Mouse (Mus musculus) NIH3T3 (cell line): ENCODE data around the gene Tnfrsf8.
"Not testable (repeated sequence)": the region's sequence is repeated elsewhere in the genome, so short reads cannot be mapped to it uniquely, and the experiment has no call there.

Experiments
- DNase-seq: peaks from one replicate; pipeline ENCODE4 v3.0.0-alpha.2; 2012; ENCODE audit warnings: low read depth

The Tnfrsf8 gene

DNA sequence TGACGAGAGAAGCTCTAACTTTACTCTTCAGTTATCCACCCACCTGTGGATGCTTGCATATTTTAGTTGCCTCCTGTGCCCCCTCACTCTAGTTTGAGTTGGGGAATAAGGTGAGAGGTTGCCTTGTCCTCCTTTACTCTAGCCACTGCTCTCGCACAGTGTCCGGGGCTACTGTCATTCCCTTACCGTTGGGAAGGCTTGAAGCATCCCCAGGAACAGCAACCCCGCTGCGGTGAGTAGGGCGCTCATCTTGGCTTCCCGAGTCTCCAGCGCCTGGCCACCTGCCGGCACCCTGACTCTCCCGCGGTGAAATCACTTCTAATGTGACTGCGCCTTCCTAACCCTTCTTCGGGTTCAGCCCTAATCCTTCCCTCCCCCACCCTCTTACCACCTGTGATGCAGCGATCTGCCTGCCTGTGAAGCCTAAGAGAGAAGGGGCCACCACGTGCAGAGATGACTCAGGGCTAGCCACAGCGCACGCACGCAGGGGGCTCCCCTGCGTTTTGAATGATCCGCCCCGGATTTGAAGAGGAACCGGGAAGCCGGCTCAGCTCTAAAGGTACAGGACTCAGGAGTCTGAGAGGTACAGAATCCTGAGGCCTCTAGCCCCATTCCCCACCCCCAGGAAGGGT, at the start of gene Tnfrsf8:
Tnfrsf8 (minus strand) TSS at position 329 of the 632 bp plus-strand sequence.
- DNase-seq = no peak

DNA sequence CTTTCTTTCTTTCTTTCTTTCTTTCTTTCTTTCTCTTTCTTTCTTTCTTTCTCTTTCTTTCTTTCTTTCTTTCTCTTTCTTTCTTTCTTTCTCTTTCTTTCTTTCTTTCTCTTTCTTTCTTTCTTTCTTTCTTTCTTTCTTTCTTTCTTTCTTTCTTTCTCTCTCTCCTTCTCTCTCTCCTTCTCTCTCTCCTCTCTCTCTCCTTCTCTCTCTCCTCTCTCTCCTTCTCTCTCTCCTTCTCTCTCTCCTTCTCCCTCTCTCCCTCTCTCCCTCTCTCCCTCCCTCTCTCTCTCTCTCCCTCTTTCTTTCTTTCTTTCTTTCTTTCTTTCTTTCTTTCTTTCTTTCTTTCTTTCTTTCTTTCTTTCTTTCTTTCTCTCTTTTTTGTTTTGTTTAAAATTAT, 46.7 kb upstream of the Tnfrsf8 start:
- DNase-seq = not testable (repeated sequence)

DNA sequence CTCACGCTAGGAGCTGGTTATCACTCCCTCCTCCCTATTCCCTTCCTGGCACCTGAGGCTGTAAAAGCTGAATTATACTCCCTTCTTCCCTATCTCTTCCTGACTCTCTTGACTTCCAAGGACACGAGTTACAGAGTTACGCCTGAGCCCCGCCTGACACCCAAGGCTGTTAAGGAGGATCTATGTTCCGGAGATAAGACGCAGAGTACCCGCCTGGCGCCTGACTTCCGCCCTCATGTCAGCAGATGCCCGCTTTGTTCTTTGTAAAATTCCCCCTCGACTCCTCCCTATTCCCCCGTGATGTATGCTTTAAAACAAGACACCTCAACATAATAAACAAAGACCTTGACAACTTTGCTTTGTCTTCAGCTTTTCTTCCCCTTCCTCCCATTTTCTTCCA, 46.1 kb upstream of the Tnfrsf8 start:
- DNase-seq = no peak

DNA sequence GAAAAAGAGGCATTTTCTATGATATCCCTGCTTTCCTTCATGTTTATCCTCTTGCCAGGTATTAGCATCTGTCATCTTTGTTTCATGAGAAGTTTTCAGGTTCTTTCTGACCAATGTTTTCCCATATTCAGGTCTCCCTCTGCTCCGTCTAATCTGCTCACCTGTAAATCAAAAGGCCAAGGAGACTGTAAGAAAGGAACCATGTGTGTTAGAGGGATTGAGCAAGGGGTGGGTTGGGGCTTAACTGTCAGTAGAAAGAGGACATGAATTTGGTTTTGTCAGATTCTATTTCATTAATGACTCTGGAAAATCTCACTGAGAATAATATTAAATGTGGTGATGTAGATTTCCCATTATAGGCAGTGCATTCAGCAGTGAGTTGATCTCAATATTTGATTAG, 45.6 kb upstream of the Tnfrsf8 start:
- DNase-seq = no peak

DNA sequence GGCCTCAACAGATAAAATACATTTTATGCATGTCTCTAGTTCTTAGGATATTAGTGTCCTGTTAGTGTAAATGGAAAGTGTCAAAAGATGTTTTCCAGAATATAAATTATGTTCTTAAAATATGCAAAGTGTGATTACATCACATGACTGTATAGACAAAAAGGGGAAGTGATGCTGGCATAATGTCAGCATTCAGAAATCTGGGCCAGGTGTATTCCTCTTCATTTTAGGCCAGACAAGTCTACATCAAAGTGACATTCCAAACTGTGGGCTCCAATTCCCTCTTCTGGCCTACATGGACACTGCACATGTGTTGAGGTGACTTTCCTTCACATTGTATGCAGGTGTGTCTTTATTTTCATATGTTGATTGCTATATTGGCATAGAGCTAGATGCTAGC, 41.3 kb upstream of the Tnfrsf8 start:
- DNase-seq = no peak

DNA sequence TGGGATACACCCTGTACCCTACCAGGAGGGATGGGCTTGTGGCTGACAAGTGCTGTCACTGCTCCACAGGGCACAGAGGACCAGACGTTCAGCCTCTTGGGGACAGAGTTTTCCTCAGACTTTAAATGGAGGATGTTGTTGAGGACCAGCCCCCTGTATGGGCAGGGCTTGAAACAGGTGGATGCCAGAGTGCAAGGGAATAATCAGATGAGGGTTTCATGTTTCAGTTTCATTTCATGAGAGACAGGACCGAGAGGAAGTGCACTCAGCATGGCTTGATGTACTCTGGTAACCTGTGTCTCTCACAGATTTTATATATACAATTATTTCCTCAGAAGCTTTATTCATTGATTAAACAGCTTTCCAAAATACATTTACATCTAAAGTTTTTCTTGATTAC, 38.9 kb upstream of the Tnfrsf8 start:
- no peak for DNase-seq

DNA sequence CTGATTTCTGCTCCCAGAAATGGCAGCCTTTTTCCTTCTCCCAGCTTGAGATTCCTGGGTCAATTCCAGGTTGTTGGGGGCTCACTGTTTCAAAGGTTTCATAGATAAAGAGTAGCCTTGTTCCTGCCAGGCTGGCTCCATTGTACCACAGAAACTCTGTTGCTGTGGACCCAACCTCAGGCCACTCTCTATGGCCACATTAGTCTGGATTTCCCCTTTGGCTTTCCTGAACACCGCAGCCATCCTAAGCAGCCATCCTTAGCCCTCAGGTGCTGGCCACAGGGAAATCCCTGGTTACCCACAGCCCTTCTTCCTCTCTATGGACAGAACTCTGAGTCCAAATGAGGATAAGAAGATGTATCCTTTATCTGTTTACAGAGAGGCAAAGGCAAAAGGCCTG, 30.0 kb upstream of the Tnfrsf8 start:
- DNase-seq = no peak

DNA sequence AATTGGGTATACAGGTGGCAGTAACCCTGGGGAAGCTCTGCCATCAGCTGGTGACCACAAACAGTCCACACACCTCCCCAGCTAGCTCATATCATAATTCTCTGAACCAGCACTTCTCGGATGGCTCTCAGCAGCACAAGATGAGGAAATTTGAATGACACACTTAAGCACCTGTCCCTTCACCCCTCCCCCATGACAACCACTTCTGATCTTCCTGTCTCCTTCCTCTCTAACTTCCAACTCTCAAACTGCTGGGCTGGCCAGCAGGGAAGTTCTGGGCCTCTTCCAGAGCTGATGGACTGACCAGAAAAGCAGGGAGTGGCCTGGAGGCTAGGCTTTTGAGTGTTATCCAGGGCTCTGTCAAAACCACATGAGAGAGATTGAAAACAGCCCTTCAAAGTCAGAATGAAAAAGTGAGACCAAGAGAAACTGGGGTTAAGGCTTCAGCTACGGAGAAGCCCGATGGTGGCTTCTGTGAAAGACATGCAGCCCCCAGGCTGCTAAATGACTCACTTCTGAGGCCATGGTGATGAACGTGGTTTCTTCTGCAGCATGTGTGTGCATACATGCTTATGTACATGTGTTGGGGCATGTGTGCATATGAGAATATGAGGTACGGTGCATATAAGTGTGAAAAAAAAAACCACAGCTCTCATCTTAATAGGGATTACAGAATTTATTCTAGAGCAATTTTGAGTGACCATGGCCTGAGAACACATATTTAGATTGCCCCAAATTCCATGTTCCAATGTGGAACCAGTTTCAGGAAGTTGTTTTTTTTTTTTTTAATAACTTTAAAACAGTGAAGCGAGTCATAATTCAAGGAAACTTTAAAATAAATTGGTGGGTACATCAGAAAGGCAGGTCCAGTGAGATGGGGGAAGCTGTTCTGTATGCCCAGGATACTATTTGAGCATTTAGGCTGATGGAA, 27.2 kb upstream of the Tnfrsf8 start:
- no peak for DNase-seq

DNA sequence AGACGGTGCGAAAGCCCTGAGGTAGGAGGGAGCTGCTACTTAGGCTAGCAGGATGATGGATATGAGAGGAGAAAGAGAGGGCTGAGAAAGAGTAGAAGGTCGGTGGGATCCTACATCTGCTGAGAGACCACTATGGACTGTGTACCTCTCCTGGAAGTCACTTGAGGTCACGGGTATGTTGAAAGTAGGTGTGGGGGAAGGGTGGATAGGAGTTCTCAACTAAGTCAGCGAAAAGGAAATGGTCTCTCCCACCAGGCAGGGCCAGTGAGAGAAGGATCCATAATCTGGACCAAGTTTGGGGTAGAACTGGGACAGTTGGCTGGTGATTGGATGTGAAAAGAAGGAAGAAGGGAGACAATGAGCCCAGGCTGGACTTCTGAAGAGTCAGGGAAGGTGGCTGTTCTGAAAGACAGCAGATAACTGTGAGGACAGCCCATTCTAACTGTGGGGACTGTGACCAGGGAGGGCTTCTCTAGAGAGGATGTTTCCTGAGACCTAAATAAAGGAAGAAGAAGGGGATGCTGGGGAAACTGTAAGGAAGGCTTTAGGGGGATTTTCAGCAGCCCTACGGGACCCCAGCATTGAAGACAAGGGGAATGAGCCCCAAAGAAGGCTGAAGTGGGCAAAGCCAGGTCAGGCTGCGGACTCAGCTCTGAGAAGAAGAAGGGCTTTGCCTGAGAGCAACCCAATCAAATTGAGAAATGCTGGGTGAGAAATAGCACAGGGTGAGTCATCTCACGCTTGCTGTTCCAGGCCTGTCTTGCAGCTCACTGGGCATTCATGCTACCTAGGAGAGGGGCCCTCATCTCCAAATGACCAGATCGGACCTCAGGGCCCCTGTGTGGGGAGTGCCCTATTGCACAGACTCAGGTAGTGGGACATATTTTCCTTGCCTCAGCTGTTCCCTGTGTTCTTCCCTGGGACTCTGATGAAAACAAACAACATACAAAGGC, 23.2 kb upstream of the Tnfrsf8 start:
- peak; percentile 26 for DNase-seq

DNA sequence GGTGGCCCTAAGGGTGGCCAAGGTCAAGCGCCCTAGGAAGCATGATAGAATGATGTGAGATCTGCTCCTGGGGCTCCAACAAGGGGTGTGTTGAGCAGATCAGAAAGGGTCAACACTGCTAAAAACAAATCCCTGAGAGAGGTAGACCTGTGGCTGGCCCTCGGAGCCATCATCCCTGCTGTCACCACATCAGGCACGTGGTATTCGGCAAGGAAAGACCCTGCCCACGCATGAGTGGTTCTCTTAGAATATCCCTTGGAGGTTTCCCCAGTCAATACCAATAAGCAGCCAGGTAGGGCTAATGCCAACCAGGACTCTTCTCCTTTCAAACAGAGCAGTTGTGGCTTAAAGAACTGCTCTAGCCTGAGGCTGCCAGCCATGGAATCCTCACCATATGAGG, 21.6 kb upstream of the Tnfrsf8 start:
- no peak for DNase-seq

DNA sequence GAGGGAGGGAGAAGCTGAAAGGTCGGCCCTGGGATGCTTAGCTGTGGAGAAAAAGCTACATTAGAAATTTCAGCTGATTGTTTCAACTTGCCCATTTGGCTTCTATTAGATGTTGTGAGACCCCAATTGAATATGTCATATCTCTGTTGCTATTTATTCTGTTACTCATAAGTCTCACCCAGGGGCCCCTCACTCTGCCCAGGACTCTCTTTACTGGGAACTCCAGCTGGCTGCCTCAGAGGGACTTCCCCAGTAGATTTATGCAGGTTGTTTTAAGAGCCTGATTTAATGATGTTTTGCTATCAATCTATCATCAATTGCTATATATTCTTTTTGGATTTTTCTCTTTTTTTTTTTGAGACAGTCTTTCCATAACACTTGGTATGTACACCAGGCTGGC, 21.1 kb upstream of the Tnfrsf8 start:
- DNase-seq = no peak

DNA sequence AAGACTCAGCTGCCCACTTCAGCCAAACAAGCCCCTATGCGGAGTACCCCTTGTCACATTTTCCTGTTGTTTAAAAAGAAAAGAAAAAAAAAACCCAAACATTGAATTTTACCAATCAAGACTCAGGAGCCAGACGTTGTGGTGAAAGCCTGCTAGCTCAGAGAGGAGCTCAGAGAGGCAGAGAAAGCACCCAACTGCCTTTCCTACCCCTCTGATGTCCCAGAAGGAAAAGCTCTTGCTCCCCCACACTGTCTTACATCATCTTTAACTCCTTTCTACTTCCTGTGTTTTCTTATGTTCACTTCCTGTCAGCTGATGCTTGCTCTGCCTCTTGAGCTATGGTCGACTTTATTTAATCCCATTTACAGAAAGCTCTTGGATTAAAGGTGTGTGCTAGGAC, 8.7 kb upstream of the Tnfrsf8 start:
- no peak for DNase-seq

DNA sequence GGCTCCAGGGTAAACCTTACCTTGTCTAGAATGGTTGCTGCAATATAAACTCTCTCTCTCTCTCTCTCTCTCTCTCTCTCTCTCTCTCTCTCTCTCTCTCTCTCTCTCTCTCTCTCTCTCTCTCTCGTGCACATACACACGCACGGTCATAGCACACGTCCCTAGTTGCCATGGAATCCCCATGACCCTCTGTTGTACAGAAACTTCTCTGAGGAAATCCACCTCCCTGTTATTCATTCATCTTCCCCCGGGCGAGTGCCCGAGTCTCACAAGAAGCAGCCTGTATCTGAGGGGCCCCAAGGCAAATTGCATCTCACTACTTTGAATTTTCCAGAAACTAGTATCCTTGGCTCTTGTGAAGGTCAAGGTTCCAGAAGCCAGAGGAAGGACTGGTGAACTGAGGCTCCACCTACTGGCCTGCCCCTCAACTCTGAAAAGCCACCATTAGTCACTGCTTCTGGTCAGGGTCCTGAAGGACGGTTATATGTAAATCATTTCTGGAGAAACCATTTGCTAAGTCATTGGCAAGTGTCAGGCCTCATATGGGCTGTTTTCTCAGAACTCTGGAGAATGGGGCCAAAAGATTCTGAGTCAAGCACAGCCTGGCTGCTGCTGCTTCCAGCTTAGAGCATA, 8.1 kb upstream of the Tnfrsf8 start:
- DNase-seq = peak; percentile 50

DNA sequence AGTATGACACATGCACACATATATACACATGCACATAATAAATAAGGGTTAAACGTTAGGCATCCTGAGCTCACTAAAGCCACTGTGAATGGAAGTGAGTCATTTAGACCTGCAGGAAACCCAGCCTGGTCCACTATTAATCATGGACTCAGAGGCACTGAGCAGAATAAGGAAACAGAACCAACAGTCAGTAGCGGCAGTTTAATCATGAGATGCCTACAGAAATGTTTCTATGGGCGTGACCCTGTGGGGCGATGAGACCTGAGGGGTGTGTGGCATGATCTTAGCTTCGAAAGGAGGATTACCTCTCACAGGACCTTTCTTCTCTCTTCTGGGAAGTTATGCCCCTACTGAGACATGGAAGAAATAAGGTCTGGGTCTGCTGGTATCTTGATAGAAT, 7.2 kb upstream of the Tnfrsf8 start:
- no peak for DNase-seq

DNA sequence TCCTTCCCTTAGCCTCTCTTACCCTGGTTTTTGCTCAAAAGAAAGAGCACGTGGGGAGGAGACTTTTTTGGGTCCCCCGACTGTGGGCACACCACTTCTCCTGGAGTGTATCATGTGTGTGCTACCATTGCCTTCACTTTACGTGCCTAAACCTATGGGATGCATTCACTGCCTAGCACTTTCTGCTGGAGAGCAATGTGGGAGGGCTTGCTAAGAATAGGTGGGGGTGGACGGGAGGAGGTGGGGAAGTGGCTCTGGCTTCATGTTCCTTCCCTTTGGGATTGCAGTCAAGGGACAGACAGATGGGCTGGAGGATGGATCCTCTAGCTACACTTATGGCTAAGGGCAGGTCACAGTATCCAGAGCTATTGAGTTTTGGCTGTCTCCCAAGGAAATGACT, 5.7 kb upstream of the Tnfrsf8 start:
- no peak for DNase-seq

DNA sequence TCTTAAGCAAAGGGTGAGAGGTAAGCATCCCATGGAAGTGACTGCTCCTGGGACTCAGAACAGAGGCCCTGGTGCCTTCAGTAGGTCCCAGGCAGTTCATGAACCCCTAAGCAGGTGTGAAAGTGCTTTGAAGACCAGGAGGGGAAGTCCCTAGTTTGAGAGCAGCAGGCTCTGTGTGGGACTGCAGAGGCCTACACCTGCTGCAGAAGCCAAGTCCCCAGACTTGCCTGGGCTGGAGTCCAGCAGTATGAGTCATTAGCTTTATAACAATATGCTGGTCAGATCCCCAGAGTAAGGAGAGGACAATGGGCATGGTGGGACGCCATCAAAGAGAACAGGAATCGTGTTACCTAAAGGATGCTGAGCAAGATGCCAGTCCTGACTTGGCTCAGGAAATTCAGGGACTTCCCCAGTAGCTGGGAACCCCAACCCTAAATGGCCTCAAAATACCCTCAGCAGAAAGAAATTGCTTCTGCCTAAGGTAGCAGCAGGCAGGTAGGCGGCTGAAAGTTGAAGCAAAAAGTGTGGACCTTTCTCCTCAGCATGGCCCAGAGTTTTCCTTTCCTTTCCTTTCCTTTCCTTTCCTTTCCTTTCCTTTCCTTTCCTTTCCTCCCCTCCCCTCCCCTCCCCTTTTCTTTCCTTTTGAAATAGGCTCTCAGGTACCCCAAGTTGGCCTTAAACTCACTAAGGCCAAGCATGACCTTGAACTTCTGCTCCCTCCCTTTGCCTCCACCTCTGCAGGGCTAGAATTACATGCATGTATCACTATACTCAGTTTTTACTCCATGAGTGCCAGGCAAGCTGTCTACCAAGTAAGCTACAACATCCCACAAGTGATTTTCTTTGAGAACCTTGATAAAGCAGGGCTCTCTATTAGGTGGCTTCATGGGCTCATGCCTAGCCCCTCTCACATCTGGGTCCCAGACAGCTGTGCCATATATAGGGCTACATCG, 4.6 kb upstream of the Tnfrsf8 start:
- peak; percentile 48 for DNase-seq

DNA sequence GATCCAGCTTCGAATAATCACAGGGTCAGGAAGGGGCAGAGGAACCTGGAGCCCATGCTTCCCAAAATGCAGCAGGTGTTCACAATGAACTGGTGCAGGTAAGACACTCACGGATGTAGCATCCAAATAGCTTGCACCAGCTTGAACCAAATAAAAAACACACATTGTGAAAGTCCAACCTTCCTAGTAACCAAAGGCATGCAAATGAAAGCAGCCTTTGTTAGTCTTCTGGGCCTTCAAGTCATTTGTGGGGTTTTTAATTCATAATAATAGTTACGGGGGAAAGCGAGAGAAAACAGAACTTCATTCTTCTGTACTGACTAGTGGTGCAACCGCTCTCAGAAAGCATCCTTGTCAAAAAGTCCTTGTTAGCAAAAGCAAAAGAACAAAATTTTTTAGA, 1.7 kb upstream of the Tnfrsf8 start:
- no peak for DNase-seq

DNA sequence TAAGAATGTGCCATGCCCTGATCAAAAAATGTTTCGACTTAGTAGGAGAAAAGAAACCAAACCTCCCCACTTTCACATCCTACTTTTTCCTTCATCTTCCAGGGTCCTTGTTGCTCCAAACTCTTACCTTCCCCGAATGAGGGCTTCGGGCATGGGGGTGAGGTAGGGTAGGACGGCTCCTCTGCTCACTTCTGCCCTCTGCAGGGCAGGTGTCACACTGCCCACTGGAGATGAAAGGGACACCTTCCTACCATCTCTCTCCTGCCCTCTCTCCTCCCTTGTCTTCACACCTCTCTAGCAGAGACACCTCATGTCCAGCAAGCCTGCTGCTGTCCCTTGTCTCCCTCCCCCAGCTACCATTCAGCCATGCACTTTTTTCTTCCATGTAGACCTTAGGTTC, 998 bp downstream of the Tnfrsf8 start:
- DNase-seq = no peak

DNA sequence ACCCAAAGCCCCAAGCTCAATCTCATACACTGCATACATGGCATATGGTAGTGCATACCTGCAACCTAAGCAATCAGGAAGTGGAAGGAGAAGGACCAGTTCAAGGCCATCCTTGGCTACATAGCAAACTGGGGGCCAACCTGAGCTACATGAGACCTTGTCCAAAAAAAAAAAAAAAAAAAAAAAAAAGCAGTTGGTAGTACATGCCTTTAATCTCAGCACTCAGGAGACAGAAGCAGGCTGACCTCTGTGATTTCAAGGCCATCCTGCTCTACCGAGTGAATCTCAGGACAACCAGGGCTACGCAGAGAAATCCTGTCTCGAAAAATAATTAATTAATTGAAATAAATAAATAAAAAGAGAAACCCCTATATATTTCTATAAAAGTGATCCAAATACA, 1.7 kb downstream of the Tnfrsf8 start:
- DNase-seq = no peak

DNA sequence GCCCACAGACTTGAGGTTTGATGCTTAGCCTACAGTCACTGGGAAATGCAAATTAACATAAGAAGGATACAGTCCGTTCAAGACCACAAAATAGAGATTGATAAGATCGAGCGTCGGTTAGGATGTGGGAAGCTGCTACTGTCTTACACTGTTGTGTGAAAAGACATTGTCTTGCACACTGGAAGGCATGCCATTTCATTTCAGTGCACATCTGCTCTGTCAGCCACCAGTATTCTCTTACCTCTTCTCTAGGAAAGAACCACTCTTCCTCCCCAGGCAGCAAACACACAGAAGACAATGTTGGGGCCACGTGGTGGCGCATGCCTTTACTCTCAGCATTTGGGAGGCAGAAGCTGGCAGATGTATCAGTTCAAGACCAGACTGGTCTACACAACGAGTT, 2.4 kb downstream of the Tnfrsf8 start:
- DNase-seq = no peak

DNA sequence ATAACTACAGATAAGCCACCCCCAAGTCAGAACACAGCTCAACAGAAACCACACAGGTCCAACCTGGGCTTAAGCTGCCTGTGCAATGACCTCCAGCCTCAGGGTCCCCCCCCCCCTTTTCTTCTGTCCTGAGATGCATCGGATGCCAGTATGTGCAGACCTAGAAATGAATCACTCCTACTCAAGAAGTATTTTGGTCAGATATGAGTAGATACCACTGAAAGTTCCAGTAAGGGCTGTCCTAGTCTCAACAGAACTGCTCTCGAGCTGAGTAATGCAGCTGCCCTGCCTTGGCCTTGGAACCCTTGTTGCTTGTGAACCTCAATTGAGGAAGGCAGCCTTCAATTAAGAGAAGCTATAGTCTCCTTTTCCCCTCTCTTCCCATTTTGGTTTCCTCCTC, 4.1 kb downstream of the Tnfrsf8 start:
- DNase-seq = no peak
